Mouse (Mus musculus) urinary bladder, postnatal 14 days (tissue): Measurements from ENCODE around the gene Prss53.
"Not testable (repeated sequence)": the region's sequence is repeated elsewhere in the genome, so short reads cannot be mapped to it uniquely, and the experiment has no call there.

Experiments used
- DNase-seq: peaks from one replicate; pipeline ENCODE4 v3.0.0; 2021; ENCODE audit warnings: low spot score

Prss53 gene

GRCm38 (mm10) chr7:127912190-127912871, 21.6 kb upstream of the Prss53 start, which contains the start of gene Kat8:
Gene Kat8 (plus strand): TSS chr7:127912516.
- DNase-seq = peak; percentile 90

- DNase-seq = no peak
Measured at GRCm38 (mm10) chr7:127908656-127909055, 17.9 kb upstream of the Prss53 start.

GRCm38 (mm10) chr7:127907939-127908338, 17.2 kb upstream of the Prss53 start:
- DNase-seq = no peak

- DNase-seq = peak; percentile 79
Measured at GRCm38 (mm10) chr7:127903971-127904796, 13.4 kb upstream of the Prss53 start, which contains the start of gene Bckdk. Gene Bckdk (plus strand): TSS chr7:127904082.

GRCm38 (mm10) chr7:127901772-127902171, 11.0 kb upstream of the Prss53 start:
- DNase-seq = no peak

- no peak for DNase-seq
Measured at GRCm38 (mm10) chr7:127899997-127900396, 9.2 kb upstream of the Prss53 start.

- no peak for DNase-seq
Measured at GRCm38 (mm10) chr7:127898179-127898956, 7.6 kb upstream of the Prss53 start.

- DNase-seq = no peak
Measured at GRCm38 (mm10) chr7:127897542-127897941, 6.8 kb upstream of the Prss53 start.

GRCm38 (mm10) chr7:127896384-127896783, 5.6 kb upstream of the Prss53 start:
- DNase-seq = peak; percentile 63

- DNase-seq = not testable (repeated sequence)
Measured at GRCm38 (mm10) chr7:127895891-127896290, 5.1 kb upstream of the Prss53 start.

GRCm38 (mm10) chr7:127895442-127895841, 4.7 kb upstream of the Prss53 start, which contains the start of the genes Gm21974 and Vkorc1:
Gene Gm21974 (minus strand): TSS chr7:127895454.
Gene Vkorc1 (minus strand): TSS chr7:127895617.
- peak; percentile 96 for DNase-seq

GRCm38 (mm10) chr7:127894480-127894879, 3.7 kb upstream of the Prss53 start:
- DNase-seq = no peak

- DNase-seq = no peak
Measured at GRCm38 (mm10) chr7:127888821-127889220, 1.9 kb downstream of the Prss53 start.

GRCm38 (mm10) chr7:127887781-127888180, 3.0 kb downstream of the Prss53 start:
- no peak for DNase-seq

GRCm38 (mm10) chr7:127887191-127887590, 3.6 kb downstream of the Prss53 start:
- DNase-seq = no peak

- DNase-seq = no peak
Measured at GRCm38 (mm10) chr7:127886551-127886950, 4.2 kb downstream of the Prss53 start.

- DNase-seq = peak; percentile 77
Measured at GRCm38 (mm10) chr7:127885951-127886350, 4.8 kb downstream of the Prss53 start.

- DNase-seq = no peak
Measured at GRCm38 (mm10) chr7:127880431-127880830, 10.3 kb downstream of the Prss53 start.

- no peak for DNase-seq
Measured at GRCm38 (mm10) chr7:127879301-127879700, 11.5 kb downstream of the Prss53 start.

GRCm38 (mm10) chr7:127876467-127877348, 14.1 kb downstream of the Prss53 start, which contains the start of gene Zfp668:
Gene Zfp668 (minus strand): TSS chr7:127876828.
- peak; percentile 91 for DNase-seq

GRCm38 (mm10) chr7:127876041-127876466, 14.7 kb downstream of the Prss53 start, which contains the start of gene Zfp646:
Gene Zfp646 (plus strand): TSS chr7:127876221.
- peak; percentile 72 for DNase-seq
